Mouse (Mus musculus) neural tube, embryonic 13.5 days (tissue): Measurements from ENCODE around the gene Zfp74. TPM values are rescaled to one million over a fixed set of nuclear protein-coding genes. Genes with fewer than 3 reads are reported as not detected.

Experiments used
- ATAC-seq: fragments of 200-750 bp; cut with Nextera tagmentation; 2 replicates; pipeline ENCODE4 v1.8.0; 2017; ENCODE audit warnings: low read depth, mild to moderate bottlenecking, moderate TSS enrichment, moderate library complexity
- H3K27ac ChIP-seq: fragments of 300-500 bp; sonication (generic); replicated peaks from 2 replicates; pipeline ENCODE4 v1.5.1; 2015; ENCODE audit warnings: moderate library complexity, mild to moderate bottlenecking, inconsistent platforms
- H3K27me3 ChIP-seq: fragments of 300-500 bp; sonication (generic); 2 replicates; pipeline ENCODE4 v1.6.1; 2015; ENCODE audit warnings: mild to moderate bottlenecking, inconsistent platforms
- H3K36me3 ChIP-seq: fragments of 300-500 bp; sonication (generic); 2 replicates; pipeline ENCODE4 v1.6.1; 2015; ENCODE audit warnings: mild to moderate bottlenecking, inconsistent platforms
- H3K4me1 ChIP-seq: fragments of 300-500 bp; sonication (generic); replicated peaks from 2 replicates; pipeline ENCODE4 v1.6.1; 2015; ENCODE audit warnings: inconsistent platforms
- H3K4me2 ChIP-seq: fragments of 300-500 bp; sonication (generic); 2 replicates; pipeline ENCODE4 v1.6.1; 2015; ENCODE audit warnings: inconsistent platforms, mild to moderate bottlenecking, moderate library complexity
- H3K4me3 ChIP-seq: fragments of 300-500 bp; sonication (generic); 2 replicates; pipeline ENCODE4 v1.5.1; 2015; ENCODE audit warnings: mild to moderate bottlenecking, inconsistent platforms
- H3K9ac ChIP-seq: fragments of 300-500 bp; sonication (generic); 2 replicates; pipeline ENCODE4 v1.6.1; 2015; ENCODE audit warnings: moderate library complexity, mild to moderate bottlenecking, inconsistent platforms
- H3K9me3 ChIP-seq: fragments of 300-500 bp; sonication (generic); 2 replicates; pipeline ENCODE4 v1.6.1; 2016; ENCODE audit warnings: inconsistent platforms
- WGBS: fragments of 180-500 bp; shearing (Covaris S2); methylation state at CpG from one replicate; pipeline ENCODE4 v1.1.7; 2015; 5-methylcytosine and 5-hydroxymethylcytosine counted together
- polyA plus RNA-seq: library from polyadenylated mRNA; unstranded; fragments of >200 nt; fragmentation: Nextera tagmentation; extraction: Ambion mirVana; gene quantifications from 2 replicates; pipeline ENCODE4 v1.2.1, GENCODE M21; 2015

The Zfp74 gene
- 13.6 and 15.0 TPM in 2 replicates for polyA plus RNA-seq

GRCm38 (mm10) chr7:29953513-29954401 is at the start of gene Zfp74:
Gene Zfp74, minus strand, starts transcription at chr7:29954089.
- Histone ChIP-seq H3K27me3 (no peaks in the 10 kb centered on the region), H3K9me3 (no peaks in the 10 kb centered on the region), H3K36me3 (peaks cover 24% of the 10 kb centered on the region), H3K4me3 (peak within 1 kb of the TSS; percentile 80), H3K4me2 (peak within 1 kb of the TSS; percentile 63), H3K4me1 (peaks cover 8% of the 10 kb centered on the region), H3K27ac (peak within 1 kb of the TSS; percentile 97), H3K9ac (peak within 1 kb of the TSS; percentile 94)
- peak; percentile 90 for ATAC-seq
- 1% methylated on average over 52 of the region's 52 CpGs for WGBS

GRCm38 (mm10) chr7:30000601-30001000 is 46.7 kb upstream of the Zfp74 start:
- H3K27ac ChIP-seq: no peak overlapping the region
- no peak overlapping the region for H3K4me3 ChIP-seq
- H3K36me3 ChIP-seq: peaks cover 75% of the 10 kb centered on the region
- no peak overlapping the region for H3K4me2 ChIP-seq
- no peaks in the 10 kb centered on the region for H3K27me3 ChIP-seq
- no peak for ATAC-seq
- no peaks in the 10 kb centered on the region for H3K9me3 ChIP-seq
- 90% methylated on average over 5 of the region's 5 CpGs for WGBS
- H3K9ac ChIP-seq: no peak overlapping the region
- H3K4me1 ChIP-seq: no peaks in the 10 kb centered on the region

GRCm38 (mm10) chr7:29995134-29995533 is 41.2 kb upstream of the Zfp74 start:
- H3K4me2 ChIP-seq: no peak overlapping the region
- peaks cover 91% of the 10 kb centered on the region for H3K36me3 ChIP-seq
- no peaks in the 10 kb centered on the region for H3K9me3 ChIP-seq
- H3K27ac ChIP-seq: no peak overlapping the region
- WGBS: 94% methylated on average over 8 of the region's 8 CpGs
- H3K4me3 ChIP-seq: no peak overlapping the region
- no peak for ATAC-seq
- no peak overlapping the region for H3K9ac ChIP-seq
- H3K4me1 ChIP-seq: no peaks in the 10 kb centered on the region
- H3K27me3 ChIP-seq: no peaks in the 10 kb centered on the region

- WGBS: 94% methylated on average over 9 of the region's 9 CpGs
- Histone ChIP-seq H3K4me1 (no peaks in the 10 kb centered on the region), H3K27ac (no peak overlapping the region), H3K36me3 (peaks cover 84% of the 10 kb centered on the region), H3K27me3 (no peaks in the 10 kb centered on the region), H3K4me3 (no peak overlapping the region), H3K9me3 (no peaks in the 10 kb centered on the region), H3K4me2 (no peak overlapping the region), H3K9ac (no peak overlapping the region)
- ATAC-seq: no peak
Measured at GRCm38 (mm10) chr7:29993340-29993739, 39.5 kb upstream of the Zfp74 start.

GRCm38 (mm10) chr7:29992698-29993097 is 38.8 kb upstream of the Zfp74 start:
- Histone ChIP-seq H3K9me3 (no peaks in the 10 kb centered on the region), H3K27me3 (no peaks in the 10 kb centered on the region), H3K27ac (no peak overlapping the region), H3K4me1 (no peaks in the 10 kb centered on the region), H3K9ac (no peak overlapping the region), H3K4me2 (no peak overlapping the region), H3K36me3 (peaks cover 83% of the 10 kb centered on the region), H3K4me3 (no peak overlapping the region)
- no peak for ATAC-seq
- WGBS: 98% methylated on average over 8 of the region's 8 CpGs

- no peak overlapping the region for H3K27ac ChIP-seq
- H3K36me3 ChIP-seq: peaks cover 68% of the 10 kb centered on the region
- no peak overlapping the region for H3K9ac ChIP-seq
- H3K4me1 ChIP-seq: peaks cover 15% of the 10 kb centered on the region
- H3K27me3 ChIP-seq: no peaks in the 10 kb centered on the region
- no peak for ATAC-seq
- H3K4me2 ChIP-seq: no peak overlapping the region
- WGBS: 88% methylated on average over 11 of the region's 11 CpGs
- no peaks in the 10 kb centered on the region for H3K9me3 ChIP-seq
- no peak overlapping the region for H3K4me3 ChIP-seq
Measured at GRCm38 (mm10) chr7:29989031-29989430, 35.1 kb upstream of the Zfp74 start.

- Histone ChIP-seq H3K36me3 (peaks cover 57% of the 10 kb centered on the region), H3K4me1 (peaks cover 22% of the 10 kb centered on the region), H3K4me2 (no peak overlapping the region), H3K9ac (no peak overlapping the region), H3K27ac (no peak overlapping the region), H3K27me3 (no peaks in the 10 kb centered on the region), H3K9me3 (no peaks in the 10 kb centered on the region), H3K4me3 (no peak overlapping the region)
- no peak for ATAC-seq
- WGBS: 92% methylated on average over 5 of the region's 5 CpGs
Measured at GRCm38 (mm10) chr7:29987551-29987950, 33.7 kb upstream of the Zfp74 start.

- H3K27me3 ChIP-seq: no peaks in the 10 kb centered on the region
- H3K4me1 ChIP-seq: peaks cover 29% of the 10 kb centered on the region
- no peak overlapping the region for H3K4me2 ChIP-seq
- no peak for ATAC-seq
- no peak overlapping the region for H3K9ac ChIP-seq
- WGBS: 94% methylated on average over 8 of the region's 8 CpGs
- peaks cover 44% of the 10 kb centered on the region for H3K36me3 ChIP-seq
- no peaks in the 10 kb centered on the region for H3K9me3 ChIP-seq
- H3K4me3 ChIP-seq: no peak overlapping the region
- no peak overlapping the region for H3K27ac ChIP-seq
Measured at GRCm38 (mm10) chr7:29986101-29986500, 32.2 kb upstream of the Zfp74 start.

- peak; percentile 94 for ATAC-seq
- H3K36me3 ChIP-seq: peaks cover 29% of the 10 kb centered on the region
- peak within 1 kb of the TSS; percentile 70 for H3K4me2 ChIP-seq
- H3K9ac ChIP-seq: peak within 1 kb of the TSS; percentile 86
- H3K4me1 ChIP-seq: peaks cover 29% of the 10 kb centered on the region
- H3K27me3 ChIP-seq: no peaks in the 10 kb centered on the region
- under 1% methylated on average over 62 of the region's 62 CpGs for WGBS
- H3K4me3 ChIP-seq: peak within 1 kb of the TSS; percentile 90
- H3K9me3 ChIP-seq: no peaks in the 10 kb centered on the region
- peak within 1 kb of the TSS; percentile 92 for H3K27ac ChIP-seq
Measured at GRCm38 (mm10) chr7:29983690-29984380, 29.9 kb upstream of the Zfp74 start, which contains the start of gene Zfp568. Gene Zfp568, plus strand, starts transcription at chr7:29983955.

GRCm38 (mm10) chr7:29983340-29983689 is 29.4 kb upstream of the Zfp74 start:
- no peak for ATAC-seq
- Histone ChIP-seq H3K36me3 (peaks cover 26% of the 10 kb centered on the region), H3K27ac (peak overlapping the region; percentile 92), H3K9ac (peak overlapping the region; percentile 86), H3K27me3 (no peaks in the 10 kb centered on the region), H3K4me2 (peak overlapping the region; percentile 70), H3K4me3 (peak overlapping the region; percentile 90), H3K4me1 (peaks cover 29% of the 10 kb centered on the region), H3K9me3 (no peaks in the 10 kb centered on the region)
- 1% methylated on average over 8 of the region's 8 CpGs for WGBS

GRCm38 (mm10) chr7:29982931-29983330 is 29.0 kb upstream of the Zfp74 start:
- Histone ChIP-seq H3K9ac (peak overlapping the region; percentile 86), H3K4me1 (peaks cover 29% of the 10 kb centered on the region), H3K9me3 (no peaks in the 10 kb centered on the region), H3K4me3 (peak overlapping the region; percentile 90), H3K4me2 (peak overlapping the region; percentile 70), H3K27me3 (no peaks in the 10 kb centered on the region), H3K36me3 (peaks cover 22% of the 10 kb centered on the region), H3K27ac (peak overlapping the region; percentile 92)
- peak; percentile 21; the same call in 1 of the 2 replicates for ATAC-seq
- WGBS: 26% methylated on average over 6 of the region's 6 CpGs

- ATAC-seq: no peak
- peaks cover 16% of the 10 kb centered on the region for H3K36me3 ChIP-seq
- no peak overlapping the region for H3K27ac ChIP-seq
- H3K9me3 ChIP-seq: no peaks in the 10 kb centered on the region
- no peak overlapping the region for H3K4me3 ChIP-seq
- 85% methylated on average over 4 of the region's 4 CpGs for WGBS
- peaks cover 29% of the 10 kb centered on the region for H3K4me1 ChIP-seq
- peak overlapping the region; percentile 86; the same call in 1 of the 2 replicates for H3K9ac ChIP-seq
- no peaks in the 10 kb centered on the region for H3K27me3 ChIP-seq
- peak overlapping the region; percentile 70 for H3K4me2 ChIP-seq
Measured at GRCm38 (mm10) chr7:29982341-29982740, 28.5 kb upstream of the Zfp74 start.
